Mouse (Mus musculus): ENCODE results near the gene Creld1.

DNA sequence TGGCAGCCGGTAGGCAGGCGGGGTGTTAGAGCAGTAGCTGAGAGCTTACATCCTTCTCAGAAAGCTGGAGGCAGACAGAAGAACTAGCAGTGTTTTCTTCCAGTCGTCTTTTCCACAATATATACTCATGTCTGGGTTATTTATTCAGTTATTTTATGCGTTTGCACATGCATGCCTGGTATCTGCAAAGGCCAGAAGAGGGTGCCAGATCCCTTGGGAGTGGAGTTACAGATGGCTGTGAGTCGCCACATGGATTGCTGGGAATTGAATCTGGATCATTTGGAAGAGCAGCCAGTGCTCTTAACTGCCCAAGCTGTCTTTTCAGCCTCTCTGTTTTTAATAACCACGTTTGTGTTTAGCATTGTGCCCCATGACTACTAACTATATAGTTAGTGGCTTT lies 58.5 kb downstream of the Creld1 start:
- TF ChIP-seq CTCF (IDR thresholded peaks at IDR 0.05; ENCODE audit: low read depth): 0 out of 2 replicates have a peak, but pooled peaks have one; percentile 2
- TF ChIP-seq EP300 (IDR thresholded peaks at IDR 0.05; ENCODE audit: low read depth): no peak
